Mouse (Mus musculus) liver, embryonic 14 days (tissue): ENCODE results near the gene Pam. TPM values are rescaled to one million over a fixed set of nuclear protein-coding genes. Genes with fewer than 3 reads are reported as not detected.

Experiments used
- polyA plus RNA-seq: library from polyadenylated mRNA; depleted of rRNA; stranded (reverse); fragments of >200 nt; gene quantifications from 2 replicates; pipeline ENCODE4 v1.2.3, GENCODE M21; 2012; rRNA removed

Gene Pam
- polyA plus RNA-seq, result 4.3 and 5.4 TPM in 2 replicates

GRCm38 (mm10) chr1:98095246-98095990 lies at the start of gene Pam:
Pam (minus strand) TSS chr1:98095646.

GRCm38 (mm10) chr1:97769904-97770753 lies 325.3 kb downstream of the Pam start, which contains the start of the genes Gin1 and Ppip5k2:
Gin1 (plus strand) TSS chr1:97770172.
Ppip5k2 (minus strand) TSS chr1:97770411.

